Mouse (Mus musculus) macrophage (primary cell): ENCODE data around the gene Nkain4. TPM values are rescaled to one million over a fixed set of nuclear protein-coding genes. Genes with fewer than 3 reads are reported as not detected.
A peak's percentile ranks its signal among the peaks of the same experiment; 100 is the strongest.

ENCODE experiments used
- H3K27ac ChIP-seq: fragments of 350-480 bp; formaldehyde crosslinking; 2 replicates; pipeline ENCODE4 v1.9.0; 2021
- H3K36me3 ChIP-seq: fragments of 350-480 bp; formaldehyde crosslinking; 2 replicates; pipeline ENCODE4 v1.9.0; 2021; ENCODE audit errors: inconsistent target
- H3K4me3 ChIP-seq: fragments of 350-480 bp; formaldehyde crosslinking; 2 replicates; pipeline ENCODE4 v1.9.0; 2021; ENCODE audit errors: inconsistent target
- H3K79me2 ChIP-seq: fragments of 350-480 bp; formaldehyde crosslinking; 2 replicates; pipeline ENCODE4 v1.9.0; 2021; ENCODE audit errors: inconsistent target
- WGBS: methylation state at CpG from one replicate; pipeline ENCODE4 v1.1.7; 2026; ENCODE audit warnings: inconsistent platforms; ENCODE audit not compliant: missing documents; 5-methylcytosine and 5-hydroxymethylcytosine counted together
- polyA plus RNA-seq: library from polyadenylated mRNA; stranded (reverse); fragments of 250-400 nt; gene quantifications from 3 replicates; pipeline ENCODE4 v1.2.4, GENCODE M21; 2018; ENCODE audit warnings: inconsistent platforms
- total RNA-seq, 78 experiments: library from RNA; depleted of rRNA; stranded (reverse); fragments of 250-400 nt; gene quantifications; 1 replicate in 9 of 78; 2 replicates in 24 of 78; 3 replicates in 43 of 78; 4 replicates in 2 of 78; pipeline ENCODE4 v1.2.4; 2018; ENCODE audit warnings: inconsistent platforms in 56 of 78

Nkain4 gene
- total RNA-seq (2018; cell fraction: chromatin; rRNA removed) = 1 to 10 TPM in 1 of 26 experiments, not detected in 25; 2.6 TPM
- total RNA-seq (2018; cell fraction: cytosol; rRNA removed) = not detected
- total RNA-seq (2018; cell fraction: nucleus; rRNA removed) = not detected
- not detected in 3 replicates for polyA plus RNA-seq

- H3K79me2 ChIP-seq = no peaks in the 10 kb centered on the region
- no peak within 1 kb of the TSS for H3K27ac ChIP-seq
- no peak within 1 kb of the TSS for H3K4me3 ChIP-seq
- no peaks in the 10 kb centered on the region for H3K36me3 ChIP-seq
- WGBS = 4% methylated on average over 47 of the region's 52 CpGs
Observed at GRCm38 (mm10) chr2:180954061-180955047, at the start of gene Nkain4. Nkain4 (minus strand) TSS chr2:180954699.

GRCm38 (mm10) chr2:180996905-180997304 lies 42.4 kb upstream of the Nkain4 start:
- no peaks in the 10 kb centered on the region for H3K36me3 ChIP-seq

GRCm38 (mm10) chr2:180996436-180996835 lies 41.9 kb upstream of the Nkain4 start:
- H3K27ac ChIP-seq = no peak overlapping the region
- no peak overlapping the region for H3K4me3 ChIP-seq
- H3K36me3 ChIP-seq = no peaks in the 10 kb centered on the region
- WGBS = 14% methylated on average over 5 of the region's 5 CpGs
- H3K79me2 ChIP-seq = no peaks in the 10 kb centered on the region

More at GRCm38 (mm10) chr2:180996905-180997304, 42.4 kb upstream of the Nkain4 start:
- Histone ChIP-seq H3K79me2 (no peaks in the 10 kb centered on the region), H3K4me3 (no peak overlapping the region), H3K27ac (no peak overlapping the region)
- 91% methylated on average over 3 of the region's 3 CpGs for WGBS

- 91% methylated on average over 4 of the region's 4 CpGs for WGBS
- H3K36me3 ChIP-seq = no peaks in the 10 kb centered on the region
- no peaks in the 10 kb centered on the region for H3K79me2 ChIP-seq
- H3K27ac ChIP-seq = no peak overlapping the region
- no peak overlapping the region for H3K4me3 ChIP-seq
Observed at GRCm38 (mm10) chr2:180995457-180995856, 41.0 kb upstream of the Nkain4 start.

GRCm38 (mm10) chr2:180994360-180994759 lies 39.9 kb upstream of the Nkain4 start:
- Histone ChIP-seq H3K27ac (no peak overlapping the region), H3K79me2 (no peaks in the 10 kb centered on the region), H3K4me3 (no peak overlapping the region), H3K36me3 (no peaks in the 10 kb centered on the region)
- 83% methylated on average over 2 of the region's 2 CpGs for WGBS

- Histone ChIP-seq H3K36me3 (no peaks in the 10 kb centered on the region), H3K79me2 (no peaks in the 10 kb centered on the region), H3K4me3 (no peak overlapping the region), H3K27ac (no peak overlapping the region)
- WGBS = 84% methylated on average over 4 of the region's 4 CpGs
Observed at GRCm38 (mm10) chr2:180990347-180990746, 35.8 kb upstream of the Nkain4 start.

GRCm38 (mm10) chr2:180988948-180989347 lies 34.4 kb upstream of the Nkain4 start:
- Histone ChIP-seq H3K4me3 (no peak overlapping the region), H3K79me2 (no peaks in the 10 kb centered on the region), H3K27ac (no peak overlapping the region), H3K36me3 (no peaks in the 10 kb centered on the region)
- WGBS = 86% methylated on average over 1 of the region's 1 CpGs

- WGBS = 85% methylated on average over 3 of the region's 3 CpGs
- H3K36me3 ChIP-seq = 0 out of 2 replicates have a peak, but pooled peaks cover 2% of the 10 kb centered on the region
- no peaks in the 10 kb centered on the region for H3K79me2 ChIP-seq
- no peak overlapping the region for H3K27ac ChIP-seq
- no peak overlapping the region for H3K4me3 ChIP-seq
Observed at GRCm38 (mm10) chr2:180988347-180988913, 33.9 kb upstream of the Nkain4 start.

- H3K27ac ChIP-seq = no peak overlapping the region
- no peak overlapping the region for H3K4me3 ChIP-seq
- 81% methylated on average over 5 of the region's 5 CpGs for WGBS
Observed at GRCm38 (mm10) chr2:180987432-180988030, 33.0 kb upstream of the Nkain4 start.

GRCm38 (mm10) chr2:180987001-180987400 lies 32.5 kb upstream of the Nkain4 start:
- Histone ChIP-seq H3K27ac (no peak overlapping the region), H3K36me3 (peaks cover 16% of the 10 kb centered on the region; the same call in 1 of the 2 replicates), H3K4me3 (no peak overlapping the region), H3K79me2 (no peaks in the 10 kb centered on the region)
- 83% methylated on average over 1 of the region's 1 CpGs for WGBS

More at GRCm38 (mm10) chr2:180987432-180988030, 33.0 kb upstream of the Nkain4 start:
- Histone ChIP-seq H3K79me2 (no peaks in the 10 kb centered on the region), H3K36me3 (0 out of 2 replicates have a peak, but pooled peaks cover 11% of the 10 kb centered on the region)

GRCm38 (mm10) chr2:180986449-180986848 lies 31.9 kb upstream of the Nkain4 start, which contains the start of gene Col20a1:
Col20a1 (plus strand) TSS chr2:180986535.
- H3K4me3 ChIP-seq = no peak within 1 kb of the TSS
- no peak within 1 kb of the TSS for H3K27ac ChIP-seq
- peaks cover 22% of the 10 kb centered on the region for H3K36me3 ChIP-seq
- H3K79me2 ChIP-seq = no peaks in the 10 kb centered on the region
- WGBS = 67% methylated on average over 2 of the region's 2 CpGs

GRCm38 (mm10) chr2:180985635-180986034 lies 31.1 kb upstream of the Nkain4 start:
- Histone ChIP-seq H3K36me3 (peaks cover 30% of the 10 kb centered on the region), H3K27ac (no peak overlapping the region), H3K79me2 (no peaks in the 10 kb centered on the region), H3K4me3 (no peak overlapping the region)
- 65% methylated on average over 2 of the region's 2 CpGs for WGBS

- Histone ChIP-seq H3K27ac (no peak overlapping the region), H3K36me3 (peaks cover 75% of the 10 kb centered on the region), H3K4me3 (no peak overlapping the region), H3K79me2 (no peaks in the 10 kb centered on the region)
- 90% methylated on average over 6 of the region's 6 CpGs for WGBS
Observed at GRCm38 (mm10) chr2:180981133-180981532, 26.6 kb upstream of the Nkain4 start.

GRCm38 (mm10) chr2:180967010-180967763 lies 12.7 kb upstream of the Nkain4 start, which contains the start of gene Arfgap1:
Arfgap1 (plus strand) TSS chr2:180967225.
- WGBS = under 1% methylated on average over 57 of the region's 57 CpGs
- H3K36me3 ChIP-seq = peaks cover 13% of the 10 kb centered on the region
- peaks cover 40% of the 10 kb centered on the region for H3K79me2 ChIP-seq
- peak within 1 kb of the TSS; percentile 80 for H3K27ac ChIP-seq
- H3K4me3 ChIP-seq = peak within 1 kb of the TSS; percentile 97
